Mouse (Mus musculus) liver, postnatal 0 days (tissue): ENCODE results near the gene Angptl7.

Experiments
- CTCF ChIP-seq: sonication (generic); IDR thresholded peaks from 2 replicates; pipeline ENCODE4 v1.5.1; 2016; ENCODE audit warnings: antibody characterized with exemption, low read depth
- EP300 ChIP-seq: IDR thresholded peaks from 2 replicates; pipeline ENCODE4 v1.6.1; 2016; ENCODE audit warnings: antibody characterized with exemption, low read depth, mild to moderate bottlenecking

DNA sequence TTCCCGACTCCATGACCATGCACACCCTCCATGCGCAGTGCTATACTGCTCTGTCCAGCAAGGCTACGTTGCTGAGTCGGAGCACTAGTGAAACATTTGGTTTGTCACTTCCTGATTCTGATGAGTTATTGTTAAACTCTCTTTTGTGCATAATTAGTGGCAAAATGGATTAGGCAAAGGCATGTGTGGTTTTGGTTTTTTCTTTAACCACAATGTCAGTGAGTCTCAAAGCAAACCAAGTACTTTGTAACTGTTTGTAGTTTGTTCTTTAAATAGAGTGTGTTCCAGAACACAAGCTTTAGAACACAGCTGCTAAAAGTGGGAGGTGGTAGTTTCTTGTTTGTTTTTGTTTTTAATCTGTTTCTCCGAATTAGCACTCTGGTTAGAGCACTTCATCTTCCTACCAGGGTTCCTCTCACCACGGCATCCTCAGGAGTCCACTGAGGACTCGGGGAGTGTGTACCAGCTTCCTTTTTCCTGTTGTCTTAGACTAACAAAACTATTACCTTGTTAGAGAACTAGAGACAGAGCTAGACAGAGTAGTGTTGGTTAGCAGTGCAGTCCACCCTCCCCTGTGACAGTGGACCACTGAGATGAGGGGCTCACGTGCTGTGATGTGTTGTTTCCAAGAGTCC, 9.3 kb upstream of the Angptl7 start:
- TF ChIP-seq CTCF, result no peak
- TF ChIP-seq EP300, result no peak
